Mouse (Mus musculus) lung, adult 2 months (tissue): Measurements from ENCODE around the gene Ssh1.

ENCODE experiments used
- CTCF ChIP-seq: fragments of 200-500 bp; IDR thresholded peaks from 2 replicates; pipeline ENCODE4 v1.5.1; 2011; ENCODE audit warnings: mild to moderate bottlenecking, low read length, control low read depth; ENCODE audit not compliant: insufficient read depth
- POLR2A ChIP-seq: fragments of 200-500 bp; IDR thresholded peaks from 2 replicates; pipeline ENCODE4 v1.6.1; 2011; ENCODE audit warnings: low read depth, mild to moderate bottlenecking, control low read depth, low read length, borderline replicate concordance; ENCODE audit errors: extremely low read depth

DNA sequence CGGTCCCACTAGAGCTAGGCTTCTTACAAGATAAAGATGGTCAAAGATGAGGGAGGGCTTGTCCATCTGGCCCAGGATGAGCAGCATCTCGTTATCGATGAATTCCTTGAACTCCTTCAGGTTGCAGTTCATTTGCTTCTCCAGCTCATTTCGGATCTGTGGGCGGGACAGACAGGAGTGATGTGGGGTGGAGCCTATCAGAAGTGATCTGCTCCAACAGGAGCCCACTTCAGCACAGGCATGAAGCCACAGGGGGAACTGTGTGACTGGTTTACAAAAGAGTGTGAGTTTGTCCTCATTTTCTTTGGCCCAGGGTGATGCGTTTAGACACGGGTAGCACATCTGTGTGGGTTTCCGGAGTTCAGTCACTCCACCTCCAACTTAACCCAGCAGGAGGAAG lies 38.0 kb downstream of the Ssh1 start:
- TF ChIP-seq POLR2A (no peak), CTCF (no peak)
